Mouse (Mus musculus) cerebellum, postnatal 14 days (tissue): ENCODE measurements around the gene Faap20.

Source experiments
- DNase-seq, 2 experiments: peaks; one replicate each; pipeline ENCODE4 v3.0.0; 2021; ENCODE audit warnings: mixed read lengths in 2 of 2

Faap20 gene

GRCm38 (mm10) chr4:155221106-155221505, 28.5 kb upstream of the Faap20 start:
- no peak for DNase-seq

GRCm38 (mm10) chr4:155221599-155222551, 27.7 kb upstream of the Faap20 start:
- DNase-seq, result peak; percentile 87 to 90

- DNase-seq, result no peak
Observed at GRCm38 (mm10) chr4:155222552-155222840, 27.1 kb upstream of the Faap20 start, which contains the start of gene Ski. Gene Ski (minus strand): TSS chr4:155222592.

- DNase-seq, result peak; percentile 100
Observed at GRCm38 (mm10) chr4:155222841-155223593, 26.6 kb upstream of the Faap20 start.

- DNase-seq, result no peak
Observed at GRCm38 (mm10) chr4:155223594-155224528, 25.7 kb upstream of the Faap20 start.

DNA sequence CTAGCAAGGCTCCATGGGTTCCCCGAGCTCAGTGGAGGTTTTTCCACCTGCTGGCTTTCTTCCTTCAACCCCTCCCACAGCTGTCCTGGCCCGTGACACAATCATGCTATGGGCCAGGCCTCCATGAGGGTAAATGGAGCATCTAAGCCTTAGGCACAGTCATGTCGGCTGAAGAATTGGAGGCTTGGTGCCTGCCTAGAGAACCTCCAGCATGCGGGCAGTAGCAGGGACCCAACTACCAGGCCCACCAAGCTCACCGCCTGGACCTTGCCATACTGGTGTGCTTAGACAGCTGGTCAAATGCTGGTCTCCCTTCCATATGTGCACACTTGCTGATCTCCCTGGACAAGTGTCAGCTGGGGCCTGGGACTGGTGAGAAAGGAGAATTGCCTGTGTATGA, 23.7 kb upstream of the Faap20 start:
- DNase-seq, result no peak

GRCm38 (mm10) chr4:155227986-155228385, 21.6 kb upstream of the Faap20 start:
- no peak for DNase-seq

DNA sequence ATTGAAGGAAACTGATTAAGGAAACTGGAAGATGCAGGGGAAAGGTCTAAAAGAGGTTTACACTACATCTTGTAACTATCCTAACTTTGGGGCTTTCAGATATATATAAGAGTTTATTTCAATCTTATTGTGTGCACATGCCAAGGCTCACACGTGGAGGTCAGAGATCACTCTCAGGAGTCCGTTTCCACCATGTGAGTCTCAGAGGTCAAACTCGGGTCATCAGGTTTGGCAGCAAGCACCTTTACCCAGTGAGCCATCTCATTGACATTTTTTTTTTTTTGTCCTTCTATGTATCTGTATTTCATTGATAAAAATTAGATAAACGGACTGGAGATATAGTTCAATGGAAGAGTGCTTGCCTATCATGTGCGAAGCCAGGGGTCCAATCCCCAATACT, 21.1 kb upstream of the Faap20 start:
- no peak for DNase-seq

DNA sequence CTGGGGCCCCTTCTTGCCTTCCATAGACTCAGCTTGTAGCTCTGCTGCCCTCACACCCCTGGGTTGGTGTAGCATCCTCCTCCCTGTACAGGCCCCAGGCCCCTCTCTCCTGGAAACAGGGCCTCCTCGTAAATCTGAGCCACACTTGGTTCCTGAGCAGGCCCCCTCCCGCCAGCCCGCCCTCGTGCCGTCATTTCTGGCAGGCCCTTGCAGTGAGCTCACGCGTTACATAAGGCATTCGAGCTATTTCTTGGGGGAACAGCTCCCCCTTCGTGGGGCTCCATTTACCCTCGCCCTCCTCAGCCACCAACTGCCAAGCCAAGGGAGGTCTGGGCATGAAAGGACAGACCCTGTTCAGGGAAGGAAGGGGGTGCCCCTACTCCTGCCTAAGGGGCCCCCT, 15.7 kb upstream of the Faap20 start:
- DNase-seq, result peak; percentile 73

DNA sequence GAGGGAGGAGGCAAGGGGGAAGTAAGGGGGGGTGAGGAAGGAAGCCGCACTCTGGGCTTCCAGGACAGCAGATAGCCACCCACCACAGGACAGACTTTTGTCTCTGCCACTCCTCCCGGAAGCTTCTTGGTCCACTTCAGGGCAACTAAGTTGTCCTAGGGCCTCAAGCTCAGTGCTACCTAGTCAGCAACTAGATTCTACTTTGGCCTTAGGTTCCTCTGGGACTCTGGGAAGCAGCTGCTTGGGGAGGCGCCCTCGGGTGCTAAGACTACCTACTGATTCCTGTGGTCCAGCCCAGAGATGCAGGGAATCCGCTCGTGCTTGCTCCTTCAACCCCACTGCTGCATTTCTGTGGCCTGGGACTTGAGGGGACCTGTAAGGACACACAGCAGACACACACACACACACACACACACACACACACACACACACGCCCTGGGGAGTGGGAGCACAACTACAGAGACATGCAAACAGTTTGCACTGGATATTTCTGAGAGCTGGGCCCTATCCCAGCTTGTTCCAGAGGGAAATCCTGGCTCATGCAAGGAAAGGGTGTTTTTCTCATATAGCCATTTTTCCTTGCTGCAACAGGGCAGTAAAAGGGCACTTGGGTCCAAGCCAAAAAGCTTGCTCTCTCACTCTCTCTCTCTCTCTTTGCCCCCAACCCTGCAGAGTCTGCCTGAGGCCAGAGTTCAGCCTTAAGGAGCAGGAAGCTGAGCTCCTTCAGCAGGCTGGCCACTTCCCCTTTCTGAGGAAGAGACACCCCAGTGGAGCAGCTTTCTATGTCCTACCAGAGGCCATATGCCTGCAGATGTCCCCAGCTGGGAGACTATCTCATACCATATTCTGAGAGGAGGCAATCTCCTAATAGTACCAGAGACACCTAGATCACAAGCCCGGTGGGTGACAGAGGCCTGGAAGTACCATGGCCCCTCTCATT, 15.0 kb upstream of the Faap20 start:
- DNase-seq, result peak; percentile 37 to 61

GRCm38 (mm10) chr4:155235311-155236119, 14.1 kb upstream of the Faap20 start:
- peak; percentile 86 to 88 for DNase-seq

- DNase-seq, result no peak
Observed at GRCm38 (mm10) chr4:155236737-155237385, 12.7 kb upstream of the Faap20 start.

GRCm38 (mm10) chr4:155238276-155238675, 11.3 kb upstream of the Faap20 start:
- DNase-seq, result no peak

DNA sequence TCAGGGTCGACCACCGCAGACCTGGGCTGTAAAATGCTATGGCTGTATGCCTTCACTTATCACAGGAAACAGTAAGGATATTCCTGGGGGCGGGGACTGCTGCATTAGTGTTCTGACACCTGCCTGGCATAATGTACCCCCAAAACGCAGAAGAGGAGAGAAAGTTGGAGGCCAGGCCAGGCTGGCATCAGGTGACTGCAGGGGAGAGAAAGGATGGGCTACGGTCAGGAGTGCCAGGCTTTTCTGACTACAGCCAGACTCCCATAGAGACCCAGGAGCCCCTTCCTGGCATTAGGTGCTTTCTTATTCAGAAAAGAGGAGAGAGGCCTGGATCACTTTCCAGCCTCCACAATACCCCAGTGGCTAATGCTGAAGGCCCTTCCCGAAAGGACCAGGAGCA, 10.1 kb upstream of the Faap20 start:
- peak in 1 of 2 experiments; percentile 54 for DNase-seq

GRCm38 (mm10) chr4:155241789-155242188, 7.8 kb upstream of the Faap20 start:
- peak; percentile 87 to 91 for DNase-seq

DNA sequence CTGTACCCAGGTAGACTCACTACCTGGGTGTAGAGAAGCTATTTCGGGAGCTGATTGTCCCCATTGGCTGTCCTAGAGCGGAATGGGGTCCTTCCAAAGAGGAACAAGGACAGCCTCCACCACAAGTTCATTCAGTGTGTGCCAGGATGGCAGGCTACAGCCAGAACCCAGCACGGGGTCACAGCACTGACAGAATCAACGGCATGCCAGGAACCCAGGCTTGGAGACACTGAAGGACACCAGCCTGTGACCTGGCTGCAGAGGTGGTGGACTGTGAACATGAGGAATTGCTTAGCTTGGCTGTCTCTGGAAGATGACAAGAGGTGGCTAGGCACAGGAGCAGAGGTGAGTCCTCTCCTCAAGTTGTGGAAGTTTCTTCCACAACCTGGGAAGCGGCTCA, 7.3 kb upstream of the Faap20 start:
- DNase-seq, result peak; percentile 67 to 74

DNA sequence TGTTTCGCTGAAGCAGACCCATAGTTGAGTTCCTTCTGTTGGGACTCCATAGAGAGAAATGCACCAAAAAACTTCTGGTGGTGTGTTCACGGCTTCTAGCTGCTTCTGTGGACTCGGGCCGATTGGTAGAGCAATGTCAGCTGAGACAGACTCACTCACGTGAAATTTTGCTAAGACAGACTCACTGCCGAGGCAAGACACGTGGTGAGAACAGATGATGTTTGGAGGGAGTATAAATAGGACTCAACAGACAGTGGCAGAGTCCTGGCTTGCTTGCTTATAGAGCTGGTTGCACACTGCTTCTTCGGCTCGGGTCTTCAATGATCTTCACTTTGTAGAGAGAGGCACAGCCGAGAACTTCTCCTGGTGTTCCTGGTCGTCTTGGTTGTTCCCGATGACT, 6.4 kb upstream of the Faap20 start:
- peak in 1 of 2 experiments; percentile 15 for DNase-seq

DNA sequence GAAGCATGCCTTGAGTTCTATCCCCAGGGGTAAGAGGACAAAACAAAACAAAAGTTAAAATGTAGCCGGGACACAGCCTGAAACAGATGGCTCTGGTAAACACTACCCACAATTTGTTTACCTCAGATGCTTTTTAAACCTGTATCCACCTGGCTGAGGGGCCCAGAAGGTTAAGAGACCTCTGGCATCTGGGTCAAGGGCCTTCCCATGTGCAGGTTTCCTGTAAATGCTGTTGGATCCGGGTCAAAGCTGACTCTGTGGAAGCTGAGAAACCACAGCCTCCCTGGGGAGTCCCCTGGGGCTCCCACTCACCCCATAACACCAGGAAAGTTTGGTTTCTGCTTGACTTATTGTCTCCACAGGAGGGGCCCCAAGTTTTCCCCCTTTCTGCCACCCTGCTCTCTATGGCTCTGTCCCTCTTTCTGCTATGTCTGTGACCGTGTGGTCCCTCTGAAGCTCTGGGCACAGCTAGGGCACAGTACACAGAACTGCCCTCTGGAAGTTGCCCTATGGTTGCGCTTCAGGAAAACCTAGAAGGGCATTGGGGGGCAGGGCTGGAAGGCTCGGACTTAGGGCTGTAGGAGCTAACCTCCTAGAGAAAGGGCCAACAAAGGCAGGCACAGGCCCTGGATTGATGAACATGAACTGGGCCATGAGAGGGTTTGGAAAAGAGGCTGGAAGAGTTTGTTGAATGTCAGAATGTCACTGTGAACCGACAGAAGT, 3.7 kb upstream of the Faap20 start:
- DNase-seq, result peak; percentile 32 to 45

GRCm38 (mm10) chr4:155246691-155247105, 2.9 kb upstream of the Faap20 start:
- peak; percentile 88 for DNase-seq
